Mouse (Mus musculus) heart, adult 2 months (tissue): ENCODE results near the gene Zc3h12a.

Experiments
- CTCF ChIP-seq: fragments of 200-600 bp; IDR thresholded peaks from 2 replicates; pipeline ENCODE4 v1.8.1; 2022; ENCODE audit warnings: antibody characterized with exemption, mild to moderate bottlenecking, moderate library complexity
- EP300 ChIP-seq: fragments of 200-500 bp; IDR thresholded peaks from 2 replicates; pipeline ENCODE4 v1.6.1; 2011; ENCODE audit warnings: low read depth, low read length, control low read depth; ENCODE audit not compliant: insufficient read depth
- POLR2A ChIP-seq: fragments of 200-500 bp; IDR thresholded peaks from 2 replicates; pipeline ENCODE4 v1.6.1; 2011; ENCODE audit warnings: mild to moderate bottlenecking, low read depth, low read length, control low read depth; ENCODE audit not compliant: insufficient read depth

DNA sequence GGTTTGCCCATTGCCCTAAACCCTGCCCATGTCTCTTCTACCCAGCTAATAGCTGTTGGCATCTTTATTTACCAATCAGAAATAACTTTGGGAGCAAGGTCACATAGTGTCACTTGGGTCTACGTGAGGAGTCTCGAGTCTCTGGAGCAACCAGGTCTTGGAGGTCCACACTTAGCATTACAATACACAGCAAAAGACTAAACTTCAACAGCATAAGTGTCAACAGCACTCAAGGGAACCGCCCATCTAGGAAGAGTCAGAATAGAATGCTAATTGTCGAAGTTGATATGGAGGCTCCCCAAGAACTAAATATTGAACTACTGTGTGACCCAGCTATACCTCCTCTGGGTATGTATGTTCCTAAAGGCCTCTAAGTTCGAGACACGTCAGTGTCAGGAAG is 37.2 kb upstream of the Zc3h12a start:
- TF ChIP-seq CTCF = no peak
- no peak for TF ChIP-seq POLR2A
- no peak for TF ChIP-seq EP300
